Mouse (Mus musculus): ENCODE results near the gene Trp53i13.

DNA sequence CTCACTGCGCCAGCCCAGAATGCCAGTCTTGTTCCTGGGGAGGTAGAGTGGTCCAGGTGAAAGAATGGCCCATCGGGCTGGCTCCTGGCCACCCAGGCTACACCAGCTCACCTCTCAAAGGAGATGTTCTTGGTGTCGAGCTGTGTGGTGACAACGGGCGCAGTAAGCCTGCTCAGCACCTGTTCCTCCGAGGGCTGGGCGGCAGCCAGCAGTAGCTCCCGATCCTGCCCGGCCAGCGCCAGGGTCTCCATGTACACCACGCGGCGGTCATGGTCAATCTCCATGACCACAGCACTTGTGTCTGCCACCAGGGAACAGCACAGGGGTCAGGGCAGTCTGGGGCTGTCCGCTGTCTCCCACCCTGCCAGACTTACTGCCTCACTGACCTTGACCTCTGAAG lies 39.6 kb downstream of the Trp53i13 start:
- TF ChIP-seq POLR2A (IDR thresholded peaks at IDR 0.05; ENCODE audit: insufficient read depth, low read depth, low read length) (no peak), CTCF (IDR thresholded peaks at IDR 0.05; ENCODE audit: insufficient read depth, low read depth, low read length) (no peak)
